Mouse (Mus musculus) neural tube, embryonic 15.5 days (tissue): ENCODE results near the gene Amdhd2. TPM values are rescaled to one million over a fixed set of nuclear protein-coding genes. Genes with fewer than 3 reads are reported as not detected.
"Not testable (repeated sequence)": the region's sequence is repeated elsewhere in the genome, so short reads cannot be mapped to it uniquely, and the experiment has no call there.

ENCODE experiments used
- ATAC-seq: fragments of 200-750 bp; cut with Nextera tagmentation; 2 replicates; pipeline ENCODE4 v1.8.0; 2017; ENCODE audit warnings: mild to moderate bottlenecking, moderate TSS enrichment, moderate library complexity; ENCODE audit not compliant: low FRiP score
- H3K27ac ChIP-seq: fragments of 300-500 bp; sonication (generic); replicated peaks from 2 replicates; pipeline ENCODE4 v1.5.1; 2015; ENCODE audit warnings: mild to moderate bottlenecking, inconsistent platforms
- H3K27me3 ChIP-seq: fragments of 300-500 bp; sonication (generic); replicated peaks from 2 replicates; pipeline ENCODE4 v1.6.1; 2015; ENCODE audit warnings: inconsistent platforms
- H3K36me3 ChIP-seq: fragments of 300-500 bp; sonication (generic); 2 replicates; pipeline ENCODE4 v1.6.1; 2015; ENCODE audit warnings: inconsistent platforms
- H3K4me1 ChIP-seq: fragments of 300-500 bp; sonication (generic); 2 replicates; pipeline ENCODE4 v1.6.1; 2015; ENCODE audit warnings: inconsistent platforms
- H3K4me2 ChIP-seq: fragments of 300-500 bp; sonication (generic); 2 replicates; pipeline ENCODE4 v1.6.1; 2015; ENCODE audit warnings: inconsistent platforms, mild to moderate bottlenecking, moderate library complexity
- H3K4me3 ChIP-seq: fragments of 300-500 bp; sonication (generic); replicated peaks from 2 replicates; pipeline ENCODE4 v1.5.1; 2015; ENCODE audit warnings: mild to moderate bottlenecking, inconsistent platforms
- H3K9ac ChIP-seq: fragments of 300-500 bp; sonication (generic); replicated peaks from 2 replicates; pipeline ENCODE4 v1.6.1; 2015; ENCODE audit warnings: mild to moderate bottlenecking, inconsistent platforms
- H3K9me3 ChIP-seq: fragments of 300-500 bp; sonication (generic); replicated peaks from 2 replicates; pipeline ENCODE4 v1.6.1; 2016; ENCODE audit warnings: inconsistent platforms
- WGBS: fragments of 180-500 bp; shearing (Covaris S2); methylation state at CpG from one replicate; pipeline ENCODE4 v1.1.7; 2015; ENCODE audit warnings: mixed read lengths; 5-methylcytosine and 5-hydroxymethylcytosine counted together
- polyA plus RNA-seq: library from polyadenylated mRNA; unstranded; fragments of >200 nt; fragmentation: Nextera tagmentation; extraction: Ambion mirVana; gene quantifications from 2 replicates; pipeline ENCODE4 v1.2.1, GENCODE M21; 2015

Gene Amdhd2
- polyA plus RNA-seq, 1 experiment from 2014 or later, result 35.7 TPM

- WGBS, result 92% methylated on average over 4 of the region's 4 CpGs
- not testable (repeated sequence) for ATAC-seq
Observed at GRCm38 (mm10) chr17:24132919-24133318, 30.6 kb downstream of the Amdhd2 start.

GRCm38 (mm10) chr17:24131570-24131969 is 32.0 kb downstream of the Amdhd2 start:
- ATAC-seq, result no peak
- H3K27me3 ChIP-seq, result no peaks in the 10 kb centered on the region
- no peaks in the 10 kb centered on the region for H3K36me3 ChIP-seq
- WGBS, result 88% methylated on average over 3 of the region's 3 CpGs
- no peaks in the 10 kb centered on the region for H3K4me1 ChIP-seq
- no peak overlapping the region for H3K4me2 ChIP-seq
- no peak overlapping the region for H3K4me3 ChIP-seq
- H3K9me3 ChIP-seq, result no peaks in the 10 kb centered on the region
- H3K9ac ChIP-seq, result no peak overlapping the region
- H3K27ac ChIP-seq, result no peak overlapping the region

More at GRCm38 (mm10) chr17:24132919-24133318, 30.6 kb downstream of the Amdhd2 start:
- not testable (repeated sequence) for H3K9ac ChIP-seq, H3K27me3 ChIP-seq, H3K27ac ChIP-seq, H3K9me3 ChIP-seq, H3K4me2 ChIP-seq, H3K36me3 ChIP-seq, H3K4me1 ChIP-seq, H3K4me3 ChIP-seq

GRCm38 (mm10) chr17:24129246-24129645 is 34.3 kb downstream of the Amdhd2 start:
- not testable (repeated sequence) for H3K4me3 ChIP-seq, H3K36me3 ChIP-seq, H3K27me3 ChIP-seq, H3K27ac ChIP-seq, H3K9ac ChIP-seq, H3K4me2 ChIP-seq, H3K9me3 ChIP-seq, H3K4me1 ChIP-seq, ATAC-seq
- WGBS, result 90% methylated on average over 4 of the region's 4 CpGs

GRCm38 (mm10) chr17:24127592-24127991 is 36.0 kb downstream of the Amdhd2 start:
- ATAC-seq, result no peak
- no peaks in the 10 kb centered on the region for H3K27me3 ChIP-seq
- H3K4me2 ChIP-seq, result no peak overlapping the region
- no peak overlapping the region for H3K27ac ChIP-seq
- no peaks in the 10 kb centered on the region for H3K9me3 ChIP-seq
- H3K4me1 ChIP-seq, result no peaks in the 10 kb centered on the region
- H3K36me3 ChIP-seq, result no peaks in the 10 kb centered on the region
- WGBS, result 93% methylated on average over 1 of the region's 1 CpGs
- no peak overlapping the region for H3K4me3 ChIP-seq
- H3K9ac ChIP-seq, result no peak overlapping the region

GRCm38 (mm10) chr17:24126801-24127200 is 36.8 kb downstream of the Amdhd2 start:
- no peak overlapping the region for H3K4me3 ChIP-seq
- no peaks in the 10 kb centered on the region for H3K36me3 ChIP-seq
- H3K4me1 ChIP-seq, result no peaks in the 10 kb centered on the region
- no peaks in the 10 kb centered on the region for H3K9me3 ChIP-seq
- H3K27me3 ChIP-seq, result no peaks in the 10 kb centered on the region
- H3K27ac ChIP-seq, result no peak overlapping the region
- WGBS, result 88% methylated on average over 3 of the region's 3 CpGs
- ATAC-seq, result no peak
- H3K4me2 ChIP-seq, result no peak overlapping the region
- H3K9ac ChIP-seq, result no peak overlapping the region

- no peak for ATAC-seq
- H3K4me3 ChIP-seq, result no peak overlapping the region
- no peaks in the 10 kb centered on the region for H3K36me3 ChIP-seq
- no peak overlapping the region for H3K27ac ChIP-seq
- WGBS, result 87% methylated on average over 3 of the region's 3 CpGs
- H3K4me2 ChIP-seq, result no peak overlapping the region
- no peaks in the 10 kb centered on the region for H3K27me3 ChIP-seq
- H3K9me3 ChIP-seq, result no peaks in the 10 kb centered on the region
- no peak overlapping the region for H3K9ac ChIP-seq
- peaks cover 10% of the 10 kb centered on the region; the same call in 1 of the 2 replicates for H3K4me1 ChIP-seq
Observed at GRCm38 (mm10) chr17:24119446-24119845, 44.1 kb downstream of the Amdhd2 start.

- H3K27me3 ChIP-seq, result no peaks in the 10 kb centered on the region
- H3K9me3 ChIP-seq, result no peaks in the 10 kb centered on the region
- no peak overlapping the region for H3K27ac ChIP-seq
- WGBS, result 87% methylated on average over 4 of the region's 4 CpGs
- H3K9ac ChIP-seq, result no peak overlapping the region
- H3K4me1 ChIP-seq, result 0 out of 2 replicates have a peak, but pooled peaks cover 7% of the 10 kb centered on the region
- ATAC-seq, result no peak
- no peak overlapping the region for H3K4me2 ChIP-seq
- H3K36me3 ChIP-seq, result peaks cover 18% of the 10 kb centered on the region
- no peak overlapping the region for H3K4me3 ChIP-seq
Observed at GRCm38 (mm10) chr17:24113031-24113430, 50.5 kb downstream of the Amdhd2 start.

- H3K9ac ChIP-seq, result no peak overlapping the region
- H3K9me3 ChIP-seq, result no peaks in the 10 kb centered on the region
- no peak overlapping the region for H3K4me2 ChIP-seq
- 100% methylated on average over 1 of the region's 1 CpGs for WGBS
- no peak overlapping the region for H3K27ac ChIP-seq
- no peaks in the 10 kb centered on the region for H3K27me3 ChIP-seq
- peaks cover 25% of the 10 kb centered on the region for H3K36me3 ChIP-seq
- ATAC-seq, result no peak
- 0 out of 2 replicates have a peak, but pooled peaks cover 5% of the 10 kb centered on the region for H3K4me1 ChIP-seq
- no peak overlapping the region for H3K4me3 ChIP-seq
Observed at GRCm38 (mm10) chr17:24111256-24111655, 52.3 kb downstream of the Amdhd2 start.

GRCm38 (mm10) chr17:24108896-24109295 is 54.7 kb downstream of the Amdhd2 start:
- peaks cover 37% of the 10 kb centered on the region for H3K36me3 ChIP-seq
- no peak for ATAC-seq

More at GRCm38 (mm10) chr17:24108896-24109295, 54.7 kb downstream of the Amdhd2 start:
- Histone ChIP-seq H3K4me3 (no peak overlapping the region), H3K9me3 (no peaks in the 10 kb centered on the region), H3K9ac (no peak overlapping the region), H3K27me3 (no peaks in the 10 kb centered on the region), H3K4me1 (no peaks in the 10 kb centered on the region), H3K27ac (no peak overlapping the region), H3K4me2 (no peak overlapping the region)
- WGBS, result 80% methylated on average over 1 of the region's 1 CpGs

Other genes with a start within 250 kb of the Amdhd2 start
- not detected in 2 replicates for gene Dcpp3, start 246.3 kb downstream of the Amdhd2 start, polyA plus RNA-seq
- not detected in 2 replicates for gene Sbp, start 222.1 kb downstream of the Amdhd2 start, polyA plus RNA-seq
- gene Sbpl, start 208.5 kb downstream of the Amdhd2 start, polyA plus RNA-seq, result not detected in 2 replicates
- 0.96 TPM in 1 of 2 replicates, not detected in the other for gene Prss30, start 183.2 kb downstream of the Amdhd2 start, polyA plus RNA-seq
- gene Prss22, start 165.7 kb downstream of the Amdhd2 start, polyA plus RNA-seq, result not detected in 2 replicates
- 0.19 and 0.28 TPM in 2 replicates for gene Prss27, start 125.6 kb downstream of the Amdhd2 start, polyA plus RNA-seq
- gene Kctd5, start 90.3 kb downstream of the Amdhd2 start, polyA plus RNA-seq, result 75.9 and 77.4 TPM in 2 replicates
- gene Pdpk1, start 12.8 kb downstream of the Amdhd2 start, polyA plus RNA-seq, result 63.9 and 68.9 TPM in 2 replicates
- 1,457 and 1,659 TPM in 2 replicates for gene Atp6v0c, start 5.9 kb upstream of the Amdhd2 start, polyA plus RNA-seq
- 21.0 and 24.0 TPM in 2 replicates for gene Tbc1d24, start 41.8 kb upstream of the Amdhd2 start, polyA plus RNA-seq
- 5.9 and 6.0 TPM in 2 replicates for gene Ntn3, start 45.8 kb upstream of the Amdhd2 start, polyA plus RNA-seq
- 8.8 and 10.7 TPM in 2 replicates for gene Tedc2, start 57.1 kb upstream of the Amdhd2 start, polyA plus RNA-seq
- 13.4 and 26.3 TPM in 2 replicates for gene Ccnf, start 87.7 kb upstream of the Amdhd2 start, polyA plus RNA-seq
- 0.70 and 1.3 TPM in 2 replicates for gene Abca17, start 187.3 kb upstream of the Amdhd2 start, polyA plus RNA-seq
- gene Abca3, start 188.2 kb upstream of the Amdhd2 start, polyA plus RNA-seq, result 25.5 and 29.4 TPM in 2 replicates